Mouse (Mus musculus): ENCODE measurements around the gene Eno2.

GRCm38 (mm10) chr6:124789519-124789918 is 20.0 kb upstream of the Eno2 start:
- TF ChIP-seq CTCF (IDR thresholded peaks at IDR 0.05; ENCODE audit: control insufficient read depth, insufficient read depth, low read length) = no peak
- no peak for TF ChIP-seq POLR2A (IDR thresholded peaks at IDR 0.05; ENCODE audit: borderline replicate concordance, control insufficient read depth, low read depth, low read length)
